Mouse (Mus musculus) heart, postnatal 0 days (tissue): Measurements from ENCODE around the gene Vwa8. TPM values are rescaled to one million over a fixed set of nuclear protein-coding genes. Genes with fewer than 3 reads are reported as not detected.

Experiments
- ATAC-seq: fragments of 200-750 bp; cut with Nextera tagmentation; 2 replicates; pipeline ENCODE4 v1.8.0; 2017; ENCODE audit warnings: low read depth, moderate number of reproducible peaks, moderate library complexity; ENCODE audit not compliant: insufficient read depth
- DNase-seq: peaks from one replicate; pipeline ENCODE4 v3.0.0-alpha.2; 2016; ENCODE audit warnings: low spot score
- H3K27ac ChIP-seq: fragments of 300-500 bp; sonication (generic); 2 replicates; pipeline ENCODE4 v1.5.1; 2014; ENCODE audit warnings: low read depth, mild to moderate bottlenecking
- H3K27me3 ChIP-seq: fragments of 300-500 bp; sonication (generic); 2 replicates; pipeline ENCODE4 v1.6.1; 2014; ENCODE audit warnings: low read length, mixed read lengths; ENCODE audit not compliant: control insufficient read depth, insufficient read depth
- H3K36me3 ChIP-seq: fragments of 300-500 bp; sonication (generic); replicated peaks from 2 replicates; pipeline ENCODE4 v1.6.1; 2014; ENCODE audit warnings: low read length, mixed read lengths; ENCODE audit not compliant: control insufficient read depth, insufficient read depth
- H3K4me1 ChIP-seq: fragments of 300-500 bp; sonication (generic); 2 replicates; pipeline ENCODE4 v1.6.1; 2014; ENCODE audit warnings: antibody characterized with exemption; ENCODE audit not compliant: control insufficient read depth, insufficient read depth
- H3K4me2 ChIP-seq: fragments of 300-500 bp; sonication (generic); 2 replicates; pipeline ENCODE4 v1.6.1; 2014; ENCODE audit warnings: low read depth, mild to moderate bottlenecking, low read length, moderate library complexity
- H3K4me3 ChIP-seq: fragments of 300-500 bp; sonication (generic); 2 replicates; pipeline ENCODE4 v1.5.1; 2014; ENCODE audit warnings: low read depth, low read length
- H3K9ac ChIP-seq: fragments of 300-500 bp; sonication (generic); replicated peaks from 2 replicates; pipeline ENCODE4 v1.6.1; 2014; ENCODE audit warnings: low read depth, low read length, mixed read lengths
- H3K9me3 ChIP-seq: fragments of 300-500 bp; sonication (generic); replicated peaks from 2 replicates; pipeline ENCODE4 v1.6.1; 2016; ENCODE audit warnings: low read length; ENCODE audit not compliant: control insufficient read depth
- CTCF ChIP-seq: IDR thresholded peaks from 2 replicates; pipeline ENCODE4 v1.5.1; 2016; ENCODE audit warnings: antibody characterized with exemption, control low read depth, low read depth
- EP300 ChIP-seq: IDR thresholded peaks from 2 replicates; pipeline ENCODE4 v1.6.1; 2016; ENCODE audit warnings: antibody characterized with exemption, low read depth
- WGBS: fragments of 180-500 bp; shearing (Covaris S2); extraction: QIAGEN DNeasy Blood & Tissue Kit; methylation state at CpG from one replicate; pipeline ENCODE4 v1.1.7; 2014; 5-methylcytosine and 5-hydroxymethylcytosine counted together
- polyA plus RNA-seq: library from polyadenylated mRNA; unstranded; fragments of >200 nt; fragmentation: Nextera tagmentation; extraction: Ambion mirVana; gene quantifications from 2 replicates; pipeline ENCODE4 v1.2.1, GENCODE M21; 2015
- total RNA-seq: library from RNA; depleted of rRNA; stranded (reverse); fragments of >200 nt; gene quantifications from 2 replicates; pipeline ENCODE4 v1.2.3, GENCODE M21; 2014; ENCODE audit warnings: low replicate concordance

Gene Vwa8
- total and polyA plus RNA-seq, 2 experiments from 2014 or later: 36.2 to 78.8 TPM

DNA sequence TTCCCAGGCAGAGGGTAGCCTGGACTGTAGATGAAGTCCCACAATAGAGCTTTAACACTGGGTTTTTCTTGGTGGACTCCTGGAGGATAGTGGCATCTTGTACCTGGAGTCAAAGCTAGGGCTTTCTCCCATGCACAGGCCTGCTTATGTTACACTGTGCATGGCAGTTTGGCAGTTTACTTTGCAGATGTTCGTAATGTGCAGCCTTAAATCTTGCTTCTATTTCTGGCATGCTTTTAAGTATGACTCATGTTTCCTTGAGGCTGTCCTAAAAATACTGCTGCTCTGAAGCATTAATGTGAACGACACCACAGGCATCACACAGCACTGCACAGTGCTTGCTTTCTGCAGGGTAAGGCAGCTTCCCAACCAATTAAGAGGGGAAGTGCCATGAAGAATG lies 51.9 kb downstream of the Vwa8 start:
- no peak overlapping the region for H3K4me3 ChIP-seq
- no peaks in the 10 kb centered on the region for H3K9me3 ChIP-seq
- H3K9ac ChIP-seq: no peak overlapping the region
- no peaks in the 10 kb centered on the region for H3K27me3 ChIP-seq
- DNase-seq: peak; percentile 89
- TF ChIP-seq EP300 (no peak), CTCF (no peak)
- ATAC-seq: peak; percentile 92
- WGBS: 0% methylated on average over 2 of the region's 2 CpGs
- no peaks in the 10 kb centered on the region for H3K36me3 ChIP-seq
- H3K4me1 ChIP-seq: peaks cover 25% of the 10 kb centered on the region
- H3K27ac ChIP-seq: peak overlapping the region; percentile 69
- H3K4me2 ChIP-seq: peak overlapping the region; percentile 43

GRCm38 (mm10) chr14:78908205-78908863 lies 59.5 kb downstream of the Vwa8 start:
- no peak overlapping the region for H3K9ac ChIP-seq
- no peak for DNase-seq
- H3K4me3 ChIP-seq: no peak overlapping the region
- ATAC-seq: no peak
- H3K36me3 ChIP-seq: no peaks in the 10 kb centered on the region
- TF ChIP-seq CTCF (no peak), EP300 (no peak)
- H3K9me3 ChIP-seq: no peaks in the 10 kb centered on the region
- no peaks in the 10 kb centered on the region for H3K27me3 ChIP-seq
- H3K4me2 ChIP-seq: no peak overlapping the region
- no peak overlapping the region for H3K27ac ChIP-seq
- no peaks in the 10 kb centered on the region for H3K4me1 ChIP-seq
- WGBS: 85% methylated on average over 10 of the region's 10 CpGs

GRCm38 (mm10) chr14:78912076-78912475 lies 63.2 kb downstream of the Vwa8 start:
- Histone ChIP-seq H3K9ac (no peak overlapping the region), H3K9me3 (no peaks in the 10 kb centered on the region), H3K4me3 (no peak overlapping the region), H3K36me3 (0 out of 2 replicates have a peak, but pooled peaks cover 3% of the 10 kb centered on the region), H3K27me3 (no peaks in the 10 kb centered on the region), H3K27ac (no peak overlapping the region), H3K4me2 (no peak overlapping the region), H3K4me1 (no peaks in the 10 kb centered on the region)
- ATAC-seq (no peak), DNase-seq (no peak)
- TF ChIP-seq EP300 (no peak), CTCF (no peak)
- WGBS: 79% methylated on average over 10 of the region's 10 CpGs

- ATAC-seq (no peak), DNase-seq (no peak)
- H3K27me3 ChIP-seq: no peaks in the 10 kb centered on the region
- WGBS: 78% methylated on average over 8 of the region's 8 CpGs
- no peak overlapping the region for H3K9ac ChIP-seq
- TF ChIP-seq EP300 (no peak), CTCF (no peak)
- H3K9me3 ChIP-seq: no peaks in the 10 kb centered on the region
- no peak overlapping the region for H3K4me3 ChIP-seq
- no peak overlapping the region for H3K4me2 ChIP-seq
- H3K27ac ChIP-seq: no peak overlapping the region
- no peaks in the 10 kb centered on the region for H3K4me1 ChIP-seq
- 0 out of 2 replicates have a peak, but pooled peaks cover 3% of the 10 kb centered on the region for H3K36me3 ChIP-seq
Observed at GRCm38 (mm10) chr14:78914180-78914579, 65.3 kb downstream of the Vwa8 start.

GRCm38 (mm10) chr14:78916691-78917090 lies 67.8 kb downstream of the Vwa8 start:
- H3K27me3 ChIP-seq: no peaks in the 10 kb centered on the region
- DNase-seq (no peak), ATAC-seq (no peak)
- no peak overlapping the region for H3K9ac ChIP-seq
- 0 out of 2 replicates have a peak, but pooled peaks cover 3% of the 10 kb centered on the region for H3K36me3 ChIP-seq
- 94% methylated on average over 2 of the region's 2 CpGs for WGBS
- H3K4me2 ChIP-seq: no peak overlapping the region
- no peaks in the 10 kb centered on the region for H3K9me3 ChIP-seq
- TF ChIP-seq CTCF (no peak), EP300 (no peak)
- H3K27ac ChIP-seq: no peak overlapping the region
- no peaks in the 10 kb centered on the region for H3K4me1 ChIP-seq
- no peak overlapping the region for H3K4me3 ChIP-seq

GRCm38 (mm10) chr14:78921219-78921618 lies 72.4 kb downstream of the Vwa8 start:
- ATAC-seq (no peak), DNase-seq (peak; percentile 8)
- no peak overlapping the region for H3K9ac ChIP-seq
- WGBS: 27% methylated on average over 2 of the region's 2 CpGs
- H3K9me3 ChIP-seq: no peaks in the 10 kb centered on the region
- H3K27ac ChIP-seq: no peak overlapping the region
- H3K4me3 ChIP-seq: no peak overlapping the region
- no peaks in the 10 kb centered on the region for H3K4me1 ChIP-seq
- H3K4me2 ChIP-seq: no peak overlapping the region
- no peaks in the 10 kb centered on the region for H3K27me3 ChIP-seq
- H3K36me3 ChIP-seq: peaks cover 7% of the 10 kb centered on the region; the same call in 1 of the 2 replicates
- TF ChIP-seq EP300 (no peak), CTCF (no peak)
